Mouse (Mus musculus) MEL (cell line): Measurements from ENCODE around the gene Npcd. TPM values are rescaled to one million over a fixed set of nuclear protein-coding genes. Genes with fewer than 3 reads are reported as not detected.
A peak's percentile ranks its signal among the peaks of the same experiment; 100 is the strongest.

Source experiments
- DNase-seq: peaks from one replicate; pipeline ENCODE4 v3.0.0; 2011; ENCODE audit warnings: low read depth, low spot score
- H3K27ac ChIP-seq: 2 replicates; pipeline ENCODE4 v1.5.1; 2012; ENCODE audit warnings: low read depth, mild to moderate bottlenecking, control low read depth, low read length, moderate library complexity; ENCODE audit not compliant: control insufficient read depth
- H3K27me3 ChIP-seq, 2 experiments: fragments of 150-350 bp in 1 of 2; sonication (generic) in 1 of 2; 2 replicates each; pipeline ENCODE4 v1.6.1; 2012; ENCODE audit warnings: low read length in 2 of 2, mild to moderate bottlenecking in 2 of 2, improper control_type of control experiment in 1 of 2, moderate library complexity in 1 of 2; ENCODE audit not compliant: insufficient read depth in 2 of 2, control insufficient read depth in 1 of 2
- H3K36me3 ChIP-seq, 2 experiments: 2 replicates each; pipeline ENCODE4 v1.6.1; 2012 to 2014; ENCODE audit warnings: low read length in 2 of 2, improper control_type of control experiment in 1 of 2, inconsistent platforms in 1 of 2, mild to moderate bottlenecking in 1 of 2; ENCODE audit not compliant: insufficient read depth in 2 of 2, control insufficient read depth in 1 of 2
- H3K4me1 ChIP-seq, 2 experiments: fragments of 150-350 bp in 1 of 2; sonication (generic) in 1 of 2; 2 replicates each; pipeline ENCODE4 v1.6.1; 2012; ENCODE audit warnings: low read length in 2 of 2, improper control_type of control experiment in 1 of 2, mild to moderate bottlenecking in 1 of 2; ENCODE audit not compliant: insufficient read depth in 2 of 2, control insufficient read depth in 1 of 2
- H3K4me3 ChIP-seq, 2 experiments: fragments of 150-350 bp in 1 of 2; sonication (generic) in 1 of 2; 2 replicates each; pipeline ENCODE4 v1.5.1; 2012; ENCODE audit warnings: low read depth in 2 of 2, low read length in 2 of 2, mild to moderate bottlenecking in 2 of 2, moderate library complexity in 2 of 2, control low read depth in 1 of 2, improper control_type of control experiment in 1 of 2; ENCODE audit not compliant: control insufficient read depth in 1 of 2, insufficient read depth in 1 of 2
- H3K79me2 ChIP-seq: 2 replicates; pipeline ENCODE4 v1.6.1; 2012; ENCODE audit warnings: mild to moderate bottlenecking, low read length, moderate library complexity; ENCODE audit not compliant: control insufficient read depth, poor library complexity, insufficient read depth
- H3K9ac ChIP-seq: 2 replicates; pipeline ENCODE4 v1.6.1; 2012; ENCODE audit warnings: low read depth, mild to moderate bottlenecking, control low read depth, low read length, moderate library complexity; ENCODE audit not compliant: control insufficient read depth, poor library complexity, severe bottlenecking
- H3K9me3 ChIP-seq: fragments of 150-350 bp; sonication (generic); replicated peaks from 2 replicates; pipeline ENCODE4 v1.6.1; 2012; ENCODE audit warnings: mild to moderate bottlenecking, low read length, improper control_type of control experiment, moderate library complexity; ENCODE audit not compliant: insufficient read depth
- BHLHE40 ChIP-seq: IDR thresholded peaks from 2 replicates; pipeline ENCODE4 v1.6.1; 2012; ENCODE audit warnings: low read depth, mild to moderate bottlenecking, inconsistent platforms, low read length, improper control_type of control experiment, borderline replicate concordance
- CHD1 ChIP-seq: IDR thresholded peaks from 2 replicates; pipeline ENCODE4 v1.6.1; 2012; ENCODE audit warnings: low read depth, mild to moderate bottlenecking, inconsistent platforms, low read length, improper control_type of control experiment
- CHD2 ChIP-seq: IDR thresholded peaks from 2 replicates; pipeline ENCODE4 v1.6.1; 2011; ENCODE audit warnings: low read length, improper control_type of control experiment
- E2F4 ChIP-seq: IDR thresholded peaks from 2 replicates; pipeline ENCODE4 v1.6.1; 2011; ENCODE audit warnings: low read depth, low read length, improper control_type of control experiment, borderline replicate concordance
- ETS1 ChIP-seq: IDR thresholded peaks from 2 replicates; pipeline ENCODE4 v1.6.1; 2012; ENCODE audit warnings: low read depth, mild to moderate bottlenecking, inconsistent platforms, low read length, improper control_type of control experiment, moderate library complexity
- GABPA ChIP-seq: IDR thresholded peaks from 2 replicates; pipeline ENCODE4 v1.6.1; 2012; ENCODE audit warnings: low read depth, mild to moderate bottlenecking, inconsistent platforms, low read length, improper control_type of control experiment, moderate library complexity
- HCFC1 ChIP-seq: IDR thresholded peaks from 2 replicates; pipeline ENCODE4 v1.6.1; 2012; ENCODE audit warnings: low read depth, mild to moderate bottlenecking, inconsistent platforms, low read length, improper control_type of control experiment, moderate library complexity
- MAFK ChIP-seq: IDR thresholded peaks from 2 replicates; pipeline ENCODE4 v1.6.1; 2011; ENCODE audit warnings: low read depth, mild to moderate bottlenecking, low read length, improper control_type of control experiment, borderline replicate concordance
- MAX ChIP-seq: IDR thresholded peaks from 2 replicates; pipeline ENCODE4 v1.6.1; 2011; ENCODE audit warnings: low read length, improper control_type of control experiment
- MAZ ChIP-seq: IDR thresholded peaks from 2 replicates; pipeline ENCODE4 v1.6.1; 2012; ENCODE audit warnings: low read depth, mild to moderate bottlenecking, inconsistent platforms, low read length, improper control_type of control experiment
- MXI1 ChIP-seq: IDR thresholded peaks from 2 replicates; pipeline ENCODE4 v1.6.1; 2011; ENCODE audit warnings: mild to moderate bottlenecking, low read depth, low read length, improper control_type of control experiment
- MYB ChIP-seq: IDR thresholded peaks from 2 replicates; pipeline ENCODE4 v1.6.1; 2011; ENCODE audit warnings: mild to moderate bottlenecking, low read depth, low read length, improper control_type of control experiment
- MYC ChIP-seq: IDR thresholded peaks from 2 replicates; pipeline ENCODE4 v1.6.1; 2011; ENCODE audit warnings: low read depth, mild to moderate bottlenecking, low read length, improper control_type of control experiment, moderate library complexity
- NRF1 ChIP-seq: IDR thresholded peaks from 2 replicates; pipeline ENCODE4 v1.6.1; 2014; ENCODE audit warnings: low read depth, mild to moderate bottlenecking, inconsistent platforms, low read length, improper control_type of control experiment, moderate library complexity; ENCODE audit not compliant: poor library complexity, insufficient read depth, severe bottlenecking
- POLR2A ChIP-seq, 2 experiments: IDR thresholded peaks; 2 replicates each; pipeline ENCODE4 v1.6.1; 2011 to 2012; ENCODE audit warnings: low read length in 2 of 2, mild to moderate bottlenecking in 2 of 2, control low read depth in 1 of 2, improper control_type of control experiment in 1 of 2, low read depth in 1 of 2, moderate library complexity in 1 of 2; ENCODE audit not compliant: control insufficient read depth in 1 of 2, insufficient read depth in 1 of 2, poor library complexity in 1 of 2
- POLR2AphosphoS5 ChIP-seq: IDR thresholded peaks from 2 replicates; pipeline ENCODE4 v1.6.1; 2012; ENCODE audit warnings: low read depth, borderline replicate concordance, mild to moderate bottlenecking, inconsistent platforms, low read length, moderate library complexity, mixed read lengths
- RCOR1 ChIP-seq: IDR thresholded peaks from 2 replicates; pipeline ENCODE4 v1.6.1; 2012; ENCODE audit warnings: low read depth, mild to moderate bottlenecking, inconsistent platforms, low read length, improper control_type of control experiment
- SIN3A ChIP-seq: IDR thresholded peaks from 2 replicates; pipeline ENCODE4 v1.6.1; 2012; ENCODE audit warnings: low read length, improper control_type of control experiment, inconsistent platforms
- SMC3 ChIP-seq: IDR thresholded peaks from 2 replicates; pipeline ENCODE4 v1.6.1; 2011; ENCODE audit warnings: low read depth, low read length, improper control_type of control experiment
- USF1 ChIP-seq: IDR thresholded peaks from 2 replicates; pipeline ENCODE4 v1.6.1; 2014; ENCODE audit warnings: low read depth, mild to moderate bottlenecking, inconsistent platforms, low read length, improper control_type of control experiment, moderate library complexity
- ZNF384 ChIP-seq: IDR thresholded peaks from 2 replicates; pipeline ENCODE4 v1.6.1; 2012; ENCODE audit warnings: low read depth, mild to moderate bottlenecking, inconsistent platforms, low read length, improper control_type of control experiment
- polyA plus RNA-seq, 2 experiments: library from polyadenylated mRNA; stranded (reverse) in 1 of 2; unstranded in 1 of 2; fragments of >175 nt in 1 of 2; fragments of >200 nt in 1 of 2; gene quantifications; 2 replicates each; pipeline versions ENCODE4 v1.2.1 to v1.2.4; 2012; ENCODE audit warnings: low replicate concordance in 2 of 2, low read depth in 1 of 2; ENCODE audit not compliant: insufficient read length in 2 of 2, insufficient read depth in 1 of 2, missing spikeins in 1 of 2
- total RNA-seq: library from RNA; depleted of rRNA; stranded (reverse); fragments of 300-350 nt; gene quantifications from 2 replicates; pipeline ENCODE4 v1.2.3, GENCODE M21; 2012

Gene Npcd
- total and polyA plus RNA-seq, 3 experiments: not detected

DNA sequence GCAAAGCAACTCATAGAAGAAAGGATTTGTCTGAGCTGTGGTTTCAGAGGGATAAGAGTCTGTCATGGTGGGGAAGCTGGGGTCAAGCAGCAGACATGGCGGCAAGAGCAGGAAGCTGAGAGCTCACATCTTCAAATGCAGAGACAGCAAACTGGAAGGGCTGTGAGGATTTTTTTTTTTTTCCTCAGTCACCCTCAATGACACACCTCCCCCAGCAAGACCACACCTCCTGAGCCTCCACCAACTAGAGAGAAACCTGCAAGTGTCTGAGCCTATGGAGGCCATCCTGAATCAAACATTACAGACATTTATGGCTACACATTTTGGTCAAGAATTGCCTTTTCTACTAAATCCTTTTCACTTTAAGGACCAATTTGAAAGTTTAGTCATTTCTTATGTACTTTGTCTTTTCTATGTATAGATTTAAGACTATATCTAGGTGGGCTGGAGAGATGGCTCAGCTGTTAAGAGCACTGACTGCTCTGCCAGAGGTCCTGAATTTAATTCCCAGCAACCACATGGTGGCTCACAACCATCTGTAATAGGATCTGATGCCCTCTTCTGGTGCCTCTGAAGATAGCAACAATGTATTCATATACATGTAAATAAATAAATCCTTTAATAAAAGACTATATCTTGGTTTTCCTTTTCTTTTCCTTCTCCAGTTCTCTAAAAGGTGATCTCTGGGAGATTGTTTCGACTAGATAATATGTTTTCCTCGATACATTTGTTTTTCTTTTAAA lies 33.4 kb upstream of the Npcd start (continued):
- TF ChIP-seq MAZ: no peak
- TF ChIP-seq HCFC1: no peak
- no peak for TF ChIP-seq SIN3A
- TF ChIP-seq USF1: no peak
- no peak for TF ChIP-seq POLR2A (IDR thresholded peaks at IDR 0.05; ENCODE audit: control insufficient read depth in 1 of 2, insufficient read depth in 1 of 2, low read depth in 1 of 2, low read length in 2 of 2, poor library complexity in 1 of 2)
- peak; percentile 49 for TF ChIP-seq SMC3
- peak; percentile 60 for TF ChIP-seq ZNF384
- TF ChIP-seq MAX: no peak
- TF ChIP-seq CHD2: no peak
- no peak for TF ChIP-seq BHLHE40
- TF ChIP-seq RCOR1: no peak
- no peak for TF ChIP-seq POLR2AphosphoS5
- no peak for TF ChIP-seq ETS1
- TF ChIP-seq GABPA: no peak
- peak; percentile 85 for TF ChIP-seq MYC
- TF ChIP-seq MYB: no peak

DNA sequence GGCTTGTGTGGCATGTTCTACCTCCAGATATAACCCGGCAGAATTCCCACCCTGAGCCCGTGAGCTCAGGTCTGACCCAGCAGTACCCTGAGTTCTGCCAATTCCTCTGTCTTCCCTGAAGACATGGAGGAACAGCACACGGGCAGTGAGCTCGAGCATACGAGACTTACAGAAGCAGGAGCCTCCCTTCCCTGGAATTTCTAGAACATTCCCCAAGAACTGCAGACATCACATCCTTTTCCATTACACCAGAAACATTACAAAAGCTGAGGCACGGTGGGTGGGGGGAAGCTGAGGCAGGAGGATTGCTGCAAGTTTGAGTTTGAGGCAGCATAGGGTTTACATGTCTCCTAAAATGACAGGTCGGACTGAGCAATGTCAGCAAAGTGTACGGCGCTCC lies 25.8 kb upstream of the Npcd start:
- H3K79me2 ChIP-seq: no peaks in the 10 kb centered on the region

DNA sequence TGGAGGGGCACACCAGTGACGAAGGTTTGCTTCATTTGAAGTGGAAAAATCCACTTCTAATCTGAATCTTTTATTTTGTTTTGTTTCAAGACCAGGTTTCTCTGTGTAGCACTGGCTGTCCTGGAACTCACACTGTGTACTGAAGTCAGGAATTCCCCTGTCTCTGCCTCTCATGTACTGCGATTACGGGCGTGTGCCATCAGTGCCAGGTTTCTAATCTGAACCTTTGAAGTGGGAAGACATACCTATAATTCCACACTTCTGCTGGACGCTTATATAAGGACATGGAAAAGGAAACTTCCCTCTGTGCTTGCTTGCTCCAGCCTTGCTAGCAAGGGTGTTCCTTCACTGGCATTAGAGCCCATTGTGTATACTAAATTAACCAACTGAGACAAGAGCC lies 24.9 kb upstream of the Npcd start:
- Histone ChIP-seq H3K27me3 (peaks cover 2 to 5% of the 10 kb centered on the region in 2 experiments; a peak in 3 of 4 replicates), H3K4me3 (no peak overlapping the region), H3K27ac (no peak overlapping the region), H3K36me3 (no peaks in the 10 kb centered on the region), H3K9ac (no peak overlapping the region), H3K4me1 (no peaks in the 10 kb centered on the region), H3K79me2 (no peaks in the 10 kb centered on the region), H3K9me3 (no peaks in the 10 kb centered on the region)
- TF ChIP-seq E2F4: no peak
- TF ChIP-seq MAFK: no peak
- TF ChIP-seq NRF1: no peak
- TF ChIP-seq MXI1: no peak
- DNase-seq: no peak

More for the DNA sequence above, 25.8 kb upstream of the Npcd start:
- H3K4me3 ChIP-seq: no peak overlapping the region
- TF ChIP-seq CHD1 (no peak), SMC3 (no peak)
- peaks cover 2 to 5% of the 10 kb centered on the region in 2 experiments; a peak in 3 of 4 replicates for H3K27me3 ChIP-seq
- no peak overlapping the region for H3K9ac ChIP-seq
- H3K9me3 ChIP-seq: no peaks in the 10 kb centered on the region
- H3K36me3 ChIP-seq: no peaks in the 10 kb centered on the region
- no peak overlapping the region for H3K27ac ChIP-seq
- no peak for DNase-seq
- H3K4me1 ChIP-seq: no peaks in the 10 kb centered on the region
